Mouse (Mus musculus): ENCODE measurements around the gene Vdac2. TPM values are rescaled to one million over a fixed set of nuclear protein-coding genes. Genes with fewer than 3 reads are reported as not detected.

Gene Vdac2
- total and polyA plus RNA-seq, 3 experiments: 228 to 506 (median 441) TPM

- H3K27me3 ChIP-seq (ENCODE audit: control insufficient read depth, insufficient read depth, low read length): no peaks in the 10 kb centered on the region
- peaks cover 16% of the 10 kb centered on the region for H3K4me1 ChIP-seq (ENCODE audit: control insufficient read depth, insufficient read depth, low read length)
- WGBS: 90% methylated on average over 14 of the region's 14 CpGs
- H3K9ac ChIP-seq (ENCODE audit: low read depth, low read length): no peak overlapping the region
- TF ChIP-seq POLR2A (IDR thresholded peaks at IDR 0.05; ENCODE audit: insufficient read depth, low read depth, low read length) (no peak), CTCF (IDR thresholded peaks at IDR 0.05) (no peak), EP300 (IDR thresholded peaks at IDR 0.05; ENCODE audit: insufficient read depth, low read depth, low read length) (no peak)
- DNase-seq: no peak
- no peak overlapping the region for H3K27ac ChIP-seq
- H3K79me2 ChIP-seq (replicated peaks; ENCODE audit: control insufficient read depth, insufficient read depth, low read length): no peaks in the 10 kb centered on the region
- no peaks in the 10 kb centered on the region for H3K36me3 ChIP-seq (ENCODE audit: control insufficient read depth, insufficient read depth, low read length)
- no peak overlapping the region for H3K4me3 ChIP-seq
- intact Hi-C loops (cut with DNase I): no loop called here
Observed at GRCm38 (mm10) chr14:21856886-21857285, 31.8 kb downstream of the Vdac2 start.

GRCm38 (mm10) chr14:21866291-21866690 lies 41.3 kb downstream of the Vdac2 start:
- H3K4me1 ChIP-seq (ENCODE audit: control insufficient read depth, insufficient read depth, low read length): no peaks in the 10 kb centered on the region
- H3K27me3 ChIP-seq (ENCODE audit: control insufficient read depth, insufficient read depth, low read length): no peaks in the 10 kb centered on the region
- H3K79me2 ChIP-seq (replicated peaks; ENCODE audit: control insufficient read depth, insufficient read depth, low read length): no peaks in the 10 kb centered on the region
- TF ChIP-seq CTCF (IDR thresholded peaks at IDR 0.05): no peak
- TF ChIP-seq EP300 (IDR thresholded peaks at IDR 0.05; ENCODE audit: insufficient read depth, low read depth, low read length): no peak
- TF ChIP-seq POLR2A (IDR thresholded peaks at IDR 0.05; ENCODE audit: insufficient read depth, low read depth, low read length): no peak
- no peak overlapping the region for H3K27ac ChIP-seq
- H3K36me3 ChIP-seq (ENCODE audit: control insufficient read depth, insufficient read depth, low read length): no peaks in the 10 kb centered on the region
- DNase-seq: no peak
- 51% methylated on average over 7 of the region's 7 CpGs for WGBS
- H3K4me3 ChIP-seq: no peak overlapping the region
- H3K9ac ChIP-seq (ENCODE audit: low read depth, low read length): no peak overlapping the region
- intact Hi-C loops (cut with DNase I): no loop called here

DNA sequence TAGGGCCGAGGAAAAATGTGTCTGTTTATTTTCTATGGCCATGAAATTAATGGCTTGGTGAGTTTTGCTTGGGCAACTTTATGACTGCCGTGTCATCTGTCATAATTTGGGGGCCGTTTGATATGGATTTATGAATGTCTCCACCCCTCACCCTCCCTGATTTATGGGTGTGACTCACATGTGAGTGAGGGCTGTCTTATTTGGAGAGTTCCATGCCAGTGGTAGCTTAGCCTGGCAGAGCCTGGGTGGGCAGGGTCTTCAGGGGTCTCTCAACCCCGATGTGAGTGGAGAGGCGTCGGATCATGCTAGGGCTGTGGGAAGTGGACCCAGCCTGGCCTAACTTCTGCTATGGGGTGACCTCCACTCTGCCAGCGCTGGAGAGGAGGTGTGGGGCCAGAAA lies 41.8 kb downstream of the Vdac2 start:
- Histone ChIP-seq H3K27ac (no peak overlapping the region), H3K27me3 (ENCODE audit: control insufficient read depth, insufficient read depth, low read length) (no peaks in the 10 kb centered on the region), H3K4me1 (ENCODE audit: control insufficient read depth, insufficient read depth, low read length) (no peaks in the 10 kb centered on the region), H3K36me3 (ENCODE audit: control insufficient read depth, insufficient read depth, low read length) (no peaks in the 10 kb centered on the region), H3K79me2 (replicated peaks; ENCODE audit: control insufficient read depth, insufficient read depth, low read length) (no peaks in the 10 kb centered on the region), H3K9ac (ENCODE audit: low read depth, low read length) (no peak overlapping the region), H3K4me3 (no peak overlapping the region)
- TF ChIP-seq EP300 (IDR thresholded peaks at IDR 0.05; ENCODE audit: insufficient read depth, low read depth, low read length) (no peak), POLR2A (IDR thresholded peaks at IDR 0.05; ENCODE audit: insufficient read depth, low read depth, low read length) (no peak), CTCF (IDR thresholded peaks at IDR 0.05) (no peak)
- intact Hi-C loops (cut with DNase I): no loop called here
- 90% methylated on average over 7 of the region's 7 CpGs for WGBS
- no peak for DNase-seq

- TF ChIP-seq POLR2A (IDR thresholded peaks at IDR 0.05; ENCODE audit: insufficient read depth, low read depth, low read length): no peak
- TF ChIP-seq CTCF (IDR thresholded peaks at IDR 0.05): no peak
- TF ChIP-seq EP300 (IDR thresholded peaks at IDR 0.05; ENCODE audit: insufficient read depth, low read depth, low read length): no peak
- WGBS: 60% methylated on average over 2 of the region's 2 CpGs
- peak in 1 of 2 experiments; percentile 24 for DNase-seq
- no peak overlapping the region for H3K9ac ChIP-seq (ENCODE audit: low read depth, low read length)
- no peak overlapping the region for H3K27ac ChIP-seq
- no peaks in the 10 kb centered on the region for H3K36me3 ChIP-seq (ENCODE audit: control insufficient read depth, insufficient read depth, low read length)
- H3K79me2 ChIP-seq (replicated peaks; ENCODE audit: control insufficient read depth, insufficient read depth, low read length): no peaks in the 10 kb centered on the region
- intact Hi-C loops (cut with DNase I): no loop called here
- no peaks in the 10 kb centered on the region for H3K4me1 ChIP-seq (ENCODE audit: control insufficient read depth, insufficient read depth, low read length)
- H3K27me3 ChIP-seq (ENCODE audit: control insufficient read depth, insufficient read depth, low read length): no peaks in the 10 kb centered on the region
- no peak overlapping the region for H3K4me3 ChIP-seq
Observed at GRCm38 (mm10) chr14:21890430-21890829, 65.4 kb downstream of the Vdac2 start.

DNA sequence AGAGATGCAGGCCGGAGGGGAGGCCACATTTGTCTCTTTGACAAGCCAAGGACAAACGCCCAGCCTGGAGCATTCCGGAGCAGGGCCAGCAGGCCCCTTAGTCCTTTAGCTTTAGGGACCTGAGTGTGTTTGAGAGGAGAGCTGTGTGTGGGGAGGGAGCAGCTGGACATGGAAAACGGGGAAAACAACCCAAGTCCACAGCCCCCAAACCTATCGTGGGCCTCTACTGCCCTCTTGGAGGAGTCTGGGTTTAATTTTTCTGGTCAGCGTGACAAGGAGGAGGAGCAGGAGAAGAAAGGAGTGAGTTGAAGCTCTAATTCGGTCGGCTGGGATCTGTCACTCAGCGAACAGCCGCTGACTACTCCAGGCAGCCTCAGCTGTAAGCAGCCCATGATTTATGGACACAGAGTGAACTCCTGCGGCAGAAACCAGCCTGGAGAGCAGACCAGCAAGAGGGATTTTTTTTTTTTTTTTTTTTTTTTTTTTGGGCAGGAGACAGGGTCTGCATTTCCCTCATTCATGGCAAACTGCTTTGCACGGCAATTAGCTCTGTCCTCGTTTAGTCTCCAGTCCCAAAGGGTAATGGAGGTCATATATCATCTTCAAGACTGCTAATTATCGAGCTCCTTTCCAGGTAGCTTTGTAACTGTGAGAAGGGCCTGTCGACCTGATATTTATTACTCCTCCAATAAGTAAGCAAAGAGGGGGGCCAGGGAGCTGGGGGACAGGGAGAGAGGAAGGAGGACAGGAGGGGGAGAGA lies 66.7 kb downstream of the Vdac2 start:
- TF ChIP-seq CTCF (IDR thresholded peaks at IDR 0.05) (no peak), POLR2A (IDR thresholded peaks at IDR 0.05; ENCODE audit: insufficient read depth, low read depth, low read length) (no peak), EP300 (IDR thresholded peaks at IDR 0.05; ENCODE audit: insufficient read depth, low read depth, low read length) (no peak)
- 47% methylated on average over 15 of the region's 15 CpGs for WGBS
- no peaks in the 10 kb centered on the region for H3K4me1 ChIP-seq (ENCODE audit: control insufficient read depth, insufficient read depth, low read length)
- no peak overlapping the region for H3K4me3 ChIP-seq
- no peak overlapping the region for H3K9ac ChIP-seq (ENCODE audit: low read depth, low read length)
- no peak for DNase-seq
- intact Hi-C loops (cut with DNase I): no loop called here
- no peaks in the 10 kb centered on the region for H3K36me3 ChIP-seq (ENCODE audit: control insufficient read depth, insufficient read depth, low read length)
- H3K79me2 ChIP-seq (replicated peaks; ENCODE audit: control insufficient read depth, insufficient read depth, low read length): no peaks in the 10 kb centered on the region
- H3K27ac ChIP-seq: no peak overlapping the region
- H3K27me3 ChIP-seq (ENCODE audit: control insufficient read depth, insufficient read depth, low read length): no peaks in the 10 kb centered on the region

GRCm38 (mm10) chr14:21892341-21892659 lies 67.3 kb downstream of the Vdac2 start:
- Histone ChIP-seq H3K79me2 (replicated peaks; ENCODE audit: control insufficient read depth, insufficient read depth, low read length) (no peaks in the 10 kb centered on the region), H3K27ac (no peak overlapping the region), H3K4me1 (ENCODE audit: control insufficient read depth, insufficient read depth, low read length) (no peaks in the 10 kb centered on the region), H3K9ac (ENCODE audit: low read depth, low read length) (no peak overlapping the region), H3K4me3 (no peak overlapping the region), H3K36me3 (ENCODE audit: control insufficient read depth, insufficient read depth, low read length) (no peaks in the 10 kb centered on the region), H3K27me3 (ENCODE audit: control insufficient read depth, insufficient read depth, low read length) (no peaks in the 10 kb centered on the region)
- WGBS: 89% methylated on average over 6 of the region's 6 CpGs
- intact Hi-C loops (cut with DNase I): no loop called here
- TF ChIP-seq EP300 (IDR thresholded peaks at IDR 0.05; ENCODE audit: insufficient read depth, low read depth, low read length): no peak
- no peak for TF ChIP-seq POLR2A (IDR thresholded peaks at IDR 0.05; ENCODE audit: insufficient read depth, low read depth, low read length)
- TF ChIP-seq CTCF (IDR thresholded peaks at IDR 0.05): no peak
- no peak for DNase-seq

Other genes starting within 250 kb of the Vdac2 start
- gene Dupd1, start 110.7 kb upstream of the Vdac2 start, total RNA-seq (2021): not detected
- 0.12 TPM in 1 of 2 replicates, not detected in the other for gene Dupd1, start 110.7 kb upstream of the Vdac2 start, polyA plus RNA-seq (2012; rRNA removed)
- gene Samd8, start 74.7 kb upstream of the Vdac2 start, total RNA-seq (2021): 10 to 100 TPM; 28.8 to 31.6 TPM
- gene Samd8, start 74.7 kb upstream of the Vdac2 start, polyA plus RNA-seq (2012; rRNA removed): 10.1 and 18.6 TPM in 2 replicates
- under 1 TPM; 0.48 to 0.70 TPM for gene Dusp13, start 74.1 kb upstream of the Vdac2 start, total RNA-seq (2021)
- 0.45 and 1.2 TPM in 2 replicates for gene Dusp13, start 74.1 kb upstream of the Vdac2 start, polyA plus RNA-seq (2012; rRNA removed)
- 1 to 10 TPM; 5.6 to 8.3 TPM for gene Comtd1, start 23.7 kb downstream of the Vdac2 start, total RNA-seq (2021)
- 6.6 and 10.2 TPM in 2 replicates for gene Comtd1, start 23.7 kb downstream of the Vdac2 start, polyA plus RNA-seq (2012; rRNA removed)
- 1 to 10 TPM; 1.4 to 1.5 TPM for gene Zfp503, start 164.4 kb downstream of the Vdac2 start, total RNA-seq (2021)
- 0.88 and 1.5 TPM in 2 replicates for gene Zfp503, start 164.4 kb downstream of the Vdac2 start, polyA plus RNA-seq (2012; rRNA removed)
- 1 to 10 TPM; 1.0 to 1.1 TPM for gene Lrmda, start 194.5 kb downstream of the Vdac2 start, total RNA-seq (2021)
- 0.43 and 0.44 TPM in 2 replicates for gene Lrmda, start 194.5 kb downstream of the Vdac2 start, polyA plus RNA-seq (2012; rRNA removed)